Mouse (Mus musculus): ENCODE measurements around the gene Hgfac. TPM values are rescaled to one million over a fixed set of nuclear protein-coding genes. Genes with fewer than 3 reads are reported as not detected.

Hgfac gene
- polyA plus RNA-seq, 1 experiment from 2014 or later = 0.49 TPM

DNA sequence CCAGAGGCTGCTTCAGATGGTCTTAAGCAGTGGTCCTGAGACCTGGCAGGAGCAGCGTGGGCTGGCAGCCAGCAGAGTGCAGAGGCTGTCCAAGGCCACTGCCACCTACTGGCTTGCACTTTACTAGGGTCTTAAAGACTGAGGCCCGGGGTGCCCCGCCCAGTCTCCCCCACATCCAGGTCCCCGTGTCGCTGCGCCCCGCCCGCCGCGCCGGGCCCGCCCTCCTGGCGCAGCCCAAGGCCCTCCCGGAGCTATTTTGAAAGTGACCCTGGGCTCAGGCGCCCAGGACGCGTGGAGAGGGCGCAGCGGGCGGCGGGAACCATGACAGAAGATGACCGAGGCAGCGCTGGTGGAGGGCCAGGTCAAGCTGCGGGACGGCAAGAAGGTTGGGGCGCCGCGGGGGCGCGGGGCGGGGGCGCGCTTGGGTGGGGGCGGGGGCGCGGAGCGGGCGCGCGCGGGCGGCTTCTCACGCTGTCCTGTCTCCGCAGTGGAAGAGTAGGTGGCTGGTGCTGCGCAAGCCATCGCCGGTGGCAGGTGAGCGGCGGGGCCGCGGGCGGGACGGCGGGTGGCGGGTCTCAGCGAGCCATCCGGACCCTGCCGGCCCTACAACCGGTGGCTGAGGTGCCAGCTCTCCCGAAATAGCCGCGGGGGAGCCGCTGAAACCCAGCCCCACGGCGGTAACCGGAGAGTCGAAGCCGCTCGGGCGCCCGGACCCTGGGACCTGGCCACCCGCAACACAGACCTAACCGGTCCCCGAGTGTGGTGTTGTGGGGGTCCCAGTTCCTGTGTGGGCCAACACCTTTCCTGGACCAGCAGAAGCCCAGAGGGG, 15.5 kb downstream of the Hgfac start, which contains the start of gene Dok7:
Dok7 (plus strand) TSS at position 163 of the 829 bp plus-strand sequence.
- H3K9ac ChIP-seq (ENCODE audit: low read length) = peak within 1 kb of the TSS; percentile 87
- H3K9me3 ChIP-seq (ENCODE audit: control insufficient read depth, low read length) = no peaks in the 10 kb centered on the region
- H3K36me3 ChIP-seq (ENCODE audit: control insufficient read depth, insufficient read depth, low read length) = no peaks in the 10 kb centered on the region
- H3K4me2 ChIP-seq (ENCODE audit: low read length) = peak within 1 kb of the TSS; percentile 94
- peak within 1 kb of the TSS in 1 of 2 experiments; percentile 77; a peak in 2 of 4 replicates for H3K27ac ChIP-seq (replicated peaks in 1 of 2; ENCODE audit: control insufficient read depth in 1 of 2, insufficient read depth in 1 of 2, low read depth in 2 of 2, low read length in 2 of 2)
- H3K4me3 ChIP-seq (ENCODE audit: control insufficient read depth in 1 of 2, insufficient read depth in 1 of 2, low read depth in 1 of 2, low read length in 2 of 2) = peak within 1 kb of the TSS; percentile 59 to 71
- H3K4me1 ChIP-seq (ENCODE audit: control insufficient read depth in 2 of 2, insufficient read depth in 2 of 2, low read length in 2 of 2) = peaks cover 23 to 39% of the 10 kb centered on the region in 2 experiments
- 1% methylated on average over 58 of the region's 74 CpGs for WGBS
- peaks cover 11% of the 10 kb centered on the region; the same call in 1 of the 2 replicates for H3K27me3 ChIP-seq (ENCODE audit: control insufficient read depth, insufficient read depth, low read length)
- ATAC-seq (ENCODE audit: insufficient number of reproducible peaks, insufficient read depth, low FRiP score, low read depth) = peak; percentile 66

DNA sequence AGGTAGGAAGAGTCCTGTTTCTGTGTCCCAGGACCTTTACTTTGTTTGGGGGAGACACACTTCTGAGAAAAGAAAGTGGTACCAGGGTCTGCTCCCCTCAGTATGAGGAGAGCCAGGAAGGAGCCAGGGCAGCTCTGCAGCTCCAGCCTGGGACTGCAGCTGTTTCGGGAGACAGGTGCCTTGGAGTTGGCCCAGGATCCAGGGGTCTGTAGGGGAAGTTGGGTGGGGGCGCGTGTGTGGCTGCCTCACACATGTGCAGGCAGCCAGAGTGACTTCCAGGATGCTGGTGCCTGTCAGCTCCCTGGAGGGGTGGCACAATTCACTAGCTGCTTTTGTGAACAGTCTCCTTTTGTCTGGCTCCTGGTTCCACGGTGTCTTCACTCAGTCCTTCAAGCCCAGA, 16.3 kb downstream of the Hgfac start:
- H3K4me1 ChIP-seq (ENCODE audit: control insufficient read depth in 2 of 2, insufficient read depth in 2 of 2, low read length in 2 of 2) = peaks cover 23 to 39% of the 10 kb centered on the region in 2 experiments
- H3K27me3 ChIP-seq (ENCODE audit: control insufficient read depth, insufficient read depth, low read length) = peaks cover 11% of the 10 kb centered on the region; the same call in 1 of the 2 replicates
- 30% methylated on average over 4 of the region's 4 CpGs for WGBS

GRCm38 (mm10) chr5:35058216-35058615, 16.9 kb downstream of the Hgfac start:
- no peaks in the 10 kb centered on the region for H3K9me3 ChIP-seq (ENCODE audit: control insufficient read depth, low read length)
- H3K9ac ChIP-seq (ENCODE audit: low read length) = peak overlapping the region; percentile 87; the same call in 1 of the 2 replicates
- no peaks in the 10 kb centered on the region for H3K36me3 ChIP-seq (ENCODE audit: control insufficient read depth, insufficient read depth, low read length)
- no peak for ATAC-seq (ENCODE audit: insufficient number of reproducible peaks, insufficient read depth, low FRiP score, low read depth)
- H3K4me2 ChIP-seq (ENCODE audit: low read length) = peak overlapping the region; percentile 94
- WGBS = 52% methylated on average over 1 of the region's 1 CpGs
- H3K27me3 ChIP-seq (ENCODE audit: control insufficient read depth, insufficient read depth, low read length) = peaks cover 11% of the 10 kb centered on the region; the same call in 1 of the 2 replicates
- peak overlapping the region in 1 of 2 experiments; percentile 71; a peak in 2 of 4 replicates for H3K4me3 ChIP-seq (ENCODE audit: control insufficient read depth in 1 of 2, insufficient read depth in 1 of 2, low read depth in 1 of 2, low read length in 2 of 2)
- no peak overlapping the region for H3K27ac ChIP-seq (replicated peaks in 1 of 2; ENCODE audit: control insufficient read depth in 1 of 2, insufficient read depth in 1 of 2, low read depth in 2 of 2, low read length in 2 of 2)
- peaks cover 23 to 39% of the 10 kb centered on the region in 2 experiments for H3K4me1 ChIP-seq (ENCODE audit: control insufficient read depth in 2 of 2, insufficient read depth in 2 of 2, low read length in 2 of 2)

More for the DNA sequence above, 16.3 kb downstream of the Hgfac start:
- peak overlapping the region; percentile 87 for H3K9ac ChIP-seq (ENCODE audit: low read length)
- no peaks in the 10 kb centered on the region for H3K9me3 ChIP-seq (ENCODE audit: control insufficient read depth, low read length)
- peak overlapping the region; percentile 59 to 71 for H3K4me3 ChIP-seq (ENCODE audit: control insufficient read depth in 1 of 2, insufficient read depth in 1 of 2, low read depth in 1 of 2, low read length in 2 of 2)
- H3K4me2 ChIP-seq (ENCODE audit: low read length) = peak overlapping the region; percentile 94
- ATAC-seq (ENCODE audit: insufficient number of reproducible peaks, insufficient read depth, low FRiP score, low read depth) = no peak
- H3K27ac ChIP-seq (replicated peaks in 1 of 2; ENCODE audit: control insufficient read depth in 1 of 2, insufficient read depth in 1 of 2, low read depth in 2 of 2, low read length in 2 of 2) = no peak overlapping the region
- H3K36me3 ChIP-seq (ENCODE audit: control insufficient read depth, insufficient read depth, low read length) = no peaks in the 10 kb centered on the region

DNA sequence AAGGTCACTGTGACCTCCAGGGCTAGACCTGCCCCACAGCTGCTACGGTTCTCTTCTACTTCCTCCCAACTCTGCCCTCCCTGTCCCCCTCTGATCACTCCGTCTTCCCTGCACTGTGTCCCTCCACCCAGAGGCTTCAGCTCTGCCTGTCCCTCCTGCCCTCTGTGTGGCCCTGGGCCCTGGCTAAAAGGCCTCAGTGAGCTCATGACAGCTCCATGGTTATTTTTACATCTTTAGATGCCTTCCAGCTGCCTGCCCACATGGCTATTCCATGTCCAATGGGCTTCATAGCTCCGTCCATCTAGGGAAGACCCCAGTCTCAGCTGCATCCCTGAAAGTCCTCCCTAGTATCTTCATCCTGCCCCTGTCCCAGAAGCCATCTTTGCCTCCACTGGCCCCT, 18.8 kb downstream of the Hgfac start:
- Histone ChIP-seq H3K9me3 (ENCODE audit: control insufficient read depth, low read length) (no peaks in the 10 kb centered on the region), H3K27me3 (ENCODE audit: control insufficient read depth, insufficient read depth, low read length) (peaks cover 11% of the 10 kb centered on the region; the same call in 1 of the 2 replicates), H3K4me3 (ENCODE audit: control insufficient read depth in 1 of 2, insufficient read depth in 1 of 2, low read depth in 1 of 2, low read length in 2 of 2) (no peak overlapping the region), H3K27ac (replicated peaks in 1 of 2; ENCODE audit: control insufficient read depth in 1 of 2, insufficient read depth in 1 of 2, low read depth in 2 of 2, low read length in 2 of 2) (peak overlapping the region; percentile 75), H3K4me2 (ENCODE audit: low read length) (no peak overlapping the region), H3K9ac (ENCODE audit: low read length) (peak overlapping the region; percentile 61; the same call in 1 of the 2 replicates), H3K36me3 (ENCODE audit: control insufficient read depth, insufficient read depth, low read length) (no peaks in the 10 kb centered on the region), H3K4me1 (ENCODE audit: control insufficient read depth in 2 of 2, insufficient read depth in 2 of 2, low read length in 2 of 2) (peaks cover 23 to 32% of the 10 kb centered on the region in 2 experiments)
- ATAC-seq (ENCODE audit: insufficient number of reproducible peaks, insufficient read depth, low FRiP score, low read depth) = peak; percentile 32
- WGBS = 34% methylated on average over 3 of the region's 3 CpGs

DNA sequence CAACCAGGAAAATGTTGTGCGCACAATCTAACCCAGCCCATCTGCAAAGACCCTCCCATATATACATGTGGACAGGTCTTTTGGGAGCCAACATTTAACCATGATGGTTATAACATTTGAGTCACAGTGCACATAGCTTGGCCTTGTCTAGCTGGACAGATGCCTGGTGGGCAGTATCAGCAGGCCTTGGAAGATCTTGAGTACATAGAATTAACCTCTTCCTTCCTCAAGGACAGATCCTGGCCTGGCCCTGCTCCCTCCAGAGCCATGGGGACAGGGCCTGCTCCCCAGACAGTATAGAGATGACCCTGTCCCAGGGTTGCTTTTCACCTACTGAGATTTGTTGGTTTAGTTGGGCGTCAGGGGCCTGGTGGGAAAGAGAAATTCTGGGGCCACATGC, 28.5 kb downstream of the Hgfac start:
- no peak overlapping the region for H3K9ac ChIP-seq (ENCODE audit: low read length)
- no peaks in the 10 kb centered on the region for H3K9me3 ChIP-seq (ENCODE audit: control insufficient read depth, low read length)
- ATAC-seq (ENCODE audit: insufficient number of reproducible peaks, insufficient read depth, low FRiP score, low read depth) = no peak
- H3K4me3 ChIP-seq (ENCODE audit: control insufficient read depth in 1 of 2, insufficient read depth in 1 of 2, low read depth in 1 of 2, low read length in 2 of 2) = no peak overlapping the region
- H3K36me3 ChIP-seq (ENCODE audit: control insufficient read depth, insufficient read depth, low read length) = peaks cover 11% of the 10 kb centered on the region; the same call in 1 of the 2 replicates
- no peak overlapping the region for H3K27ac ChIP-seq (replicated peaks in 1 of 2; ENCODE audit: control insufficient read depth in 1 of 2, insufficient read depth in 1 of 2, low read depth in 2 of 2, low read length in 2 of 2)
- H3K27me3 ChIP-seq (ENCODE audit: control insufficient read depth, insufficient read depth, low read length) = no peaks in the 10 kb centered on the region
- H3K4me1 ChIP-seq (ENCODE audit: control insufficient read depth in 2 of 2, insufficient read depth in 2 of 2, low read length in 2 of 2) = peaks cover 0 to 11% of the 10 kb centered on the region in 2 experiments; a peak in 2 of 4 replicates
- H3K4me2 ChIP-seq (ENCODE audit: low read length) = no peak overlapping the region
- WGBS = 87% methylated on average over 2 of the region's 2 CpGs

DNA sequence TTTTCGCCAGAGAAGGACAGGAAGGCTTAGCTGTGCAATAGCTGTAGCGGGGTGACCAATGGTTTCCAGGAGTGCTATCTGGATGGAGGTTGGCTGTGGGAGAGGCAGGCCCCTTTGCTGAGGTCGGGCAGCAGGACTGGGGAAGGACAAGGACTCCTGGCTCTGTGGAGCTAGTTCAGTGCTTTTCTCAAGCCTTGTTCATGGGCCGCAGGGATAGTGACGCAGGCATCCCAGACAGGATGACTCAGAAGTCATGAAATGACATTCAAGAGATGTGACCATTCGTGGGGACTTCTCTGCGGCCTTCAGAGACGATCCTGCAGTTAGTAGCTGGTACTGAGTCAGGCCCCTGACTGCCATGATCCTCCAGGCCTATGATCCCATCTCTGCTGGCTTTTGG, 29.0 kb downstream of the Hgfac start:
- no peaks in the 10 kb centered on the region for H3K27me3 ChIP-seq (ENCODE audit: control insufficient read depth, insufficient read depth, low read length)
- H3K27ac ChIP-seq (replicated peaks in 1 of 2; ENCODE audit: control insufficient read depth in 1 of 2, insufficient read depth in 1 of 2, low read depth in 2 of 2, low read length in 2 of 2) = no peak overlapping the region
- H3K9me3 ChIP-seq (ENCODE audit: control insufficient read depth, low read length) = no peaks in the 10 kb centered on the region
- H3K36me3 ChIP-seq (ENCODE audit: control insufficient read depth, insufficient read depth, low read length) = peaks cover 15% of the 10 kb centered on the region
- WGBS = 69% methylated on average over 8 of the region's 8 CpGs
- H3K4me1 ChIP-seq (ENCODE audit: control insufficient read depth in 2 of 2, insufficient read depth in 2 of 2, low read length in 2 of 2) = peaks cover 0 to 11% of the 10 kb centered on the region in 2 experiments; a peak in 2 of 4 replicates
- no peak for ATAC-seq (ENCODE audit: insufficient number of reproducible peaks, insufficient read depth, low FRiP score, low read depth)
- H3K4me2 ChIP-seq (ENCODE audit: low read length) = no peak overlapping the region
- no peak overlapping the region for H3K9ac ChIP-seq (ENCODE audit: low read length)
- no peak overlapping the region for H3K4me3 ChIP-seq (ENCODE audit: control insufficient read depth in 1 of 2, insufficient read depth in 1 of 2, low read depth in 1 of 2, low read length in 2 of 2)

DNA sequence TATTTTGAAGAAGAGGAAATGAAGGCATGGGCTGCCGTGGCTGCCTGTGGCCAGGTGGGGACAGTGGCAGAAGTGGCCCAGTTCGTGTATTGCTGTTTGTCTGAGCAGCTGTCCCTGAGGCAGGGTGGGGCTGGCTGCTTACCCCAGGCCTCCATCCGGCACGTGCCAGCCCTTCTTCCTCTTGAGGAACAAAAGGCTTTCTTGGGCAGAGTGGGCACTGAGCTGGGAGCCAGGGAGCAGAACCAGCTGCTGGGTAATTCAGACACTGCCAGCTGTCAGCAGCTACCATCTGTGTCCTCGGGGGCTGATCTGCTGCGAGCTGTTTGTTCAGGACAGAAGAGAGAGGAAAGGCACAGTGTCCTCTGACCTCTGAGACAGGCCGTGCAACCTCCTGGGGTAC, 29.6 kb downstream of the Hgfac start:
- Histone ChIP-seq H3K4me3 (ENCODE audit: control insufficient read depth in 1 of 2, insufficient read depth in 1 of 2, low read depth in 1 of 2, low read length in 2 of 2) (no peak overlapping the region), H3K27ac (replicated peaks in 1 of 2; ENCODE audit: control insufficient read depth in 1 of 2, insufficient read depth in 1 of 2, low read depth in 2 of 2, low read length in 2 of 2) (no peak overlapping the region), H3K36me3 (ENCODE audit: control insufficient read depth, insufficient read depth, low read length) (peaks cover 22% of the 10 kb centered on the region), H3K4me1 (ENCODE audit: control insufficient read depth in 2 of 2, insufficient read depth in 2 of 2, low read length in 2 of 2) (peaks cover 0 to 11% of the 10 kb centered on the region in 2 experiments; a peak in 2 of 4 replicates), H3K9me3 (ENCODE audit: control insufficient read depth, low read length) (no peaks in the 10 kb centered on the region), H3K4me2 (ENCODE audit: low read length) (no peak overlapping the region), H3K9ac (ENCODE audit: low read length) (no peak overlapping the region), H3K27me3 (ENCODE audit: control insufficient read depth, insufficient read depth, low read length) (no peaks in the 10 kb centered on the region)
- no peak for ATAC-seq (ENCODE audit: insufficient number of reproducible peaks, insufficient read depth, low FRiP score, low read depth)
- WGBS = 58% methylated on average over 7 of the region's 7 CpGs
